Mouse (Mus musculus): ENCODE measurements around the gene Resf1.
"Not testable (repeated sequence)": the region's sequence is repeated elsewhere in the genome, so short reads cannot be mapped to it uniquely, and the experiment has no call there.

The Resf1 gene

DNA sequence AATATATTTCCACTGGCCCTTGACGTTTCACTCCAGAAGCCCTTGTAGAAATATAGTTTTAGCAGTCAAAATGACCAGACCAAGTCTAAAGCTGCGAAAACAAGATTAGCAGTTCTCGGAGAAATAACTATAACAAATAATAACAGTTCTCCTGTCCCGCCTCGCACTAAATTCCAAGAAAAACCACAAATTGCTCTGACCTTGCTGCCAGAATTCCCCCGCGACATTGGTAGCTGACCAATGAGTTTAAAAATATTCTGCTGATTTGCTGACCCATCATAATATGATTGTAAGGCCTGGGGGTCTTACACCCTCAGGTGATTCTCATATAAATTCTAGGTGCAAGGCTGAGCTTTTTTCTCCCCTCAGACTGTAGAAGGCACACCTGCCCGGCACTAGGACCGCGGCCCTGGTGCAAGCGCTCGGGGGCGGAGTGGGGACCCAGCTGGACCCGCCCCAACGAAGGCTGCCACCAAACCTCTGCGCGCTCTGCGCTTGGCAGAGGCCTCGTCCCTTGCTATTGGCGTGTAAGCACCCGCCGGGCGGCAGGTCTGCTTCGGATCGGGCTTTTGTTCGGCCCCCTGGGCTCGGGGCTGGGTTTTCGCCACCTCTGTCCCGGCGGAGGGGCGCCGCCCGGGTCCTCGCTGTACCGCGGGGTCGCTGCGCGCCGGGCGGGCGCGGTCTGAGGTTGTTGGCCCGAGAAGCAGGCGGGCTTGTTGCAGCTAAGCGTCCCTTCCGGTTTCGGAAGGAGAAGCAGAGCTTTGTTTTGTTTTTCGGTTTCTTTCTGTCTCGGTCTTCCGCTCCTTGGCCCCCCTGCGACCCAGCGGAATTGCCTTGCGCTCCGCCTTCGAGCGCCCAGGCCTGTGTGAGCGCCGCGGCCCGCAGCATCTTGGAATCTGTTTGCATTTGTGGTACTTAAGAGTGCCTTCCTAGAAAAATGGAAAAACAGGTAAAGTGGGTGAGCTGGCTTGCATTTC lies at the start of gene Resf1:
TSS of gene Resf1 (plus strand) at position 459 of the 977 bp plus-strand sequence.
- DNase-seq: peak; percentile 91

DNA sequence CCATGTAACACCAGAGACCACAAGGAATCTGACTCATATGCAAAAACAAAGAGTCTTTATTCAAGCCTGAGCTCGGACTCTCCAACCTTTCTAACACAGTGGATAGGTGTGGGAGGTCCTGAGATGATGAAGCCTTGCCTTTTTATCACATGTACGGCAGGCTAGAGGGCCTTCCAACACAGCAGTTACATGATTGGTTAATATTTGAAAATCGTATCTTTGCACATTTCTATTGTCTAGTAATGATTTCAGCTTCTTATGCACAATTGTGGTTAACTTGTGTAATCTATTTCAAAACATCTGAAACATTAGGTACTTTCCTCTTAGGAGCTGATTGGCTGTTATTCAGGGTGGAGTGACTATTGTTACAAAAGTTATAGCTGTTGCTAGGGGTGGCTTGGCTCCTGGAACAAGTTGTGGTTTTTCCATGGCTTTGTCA lies 48.4 kb upstream of the Resf1 start:
- no peak for DNase-seq

DNA sequence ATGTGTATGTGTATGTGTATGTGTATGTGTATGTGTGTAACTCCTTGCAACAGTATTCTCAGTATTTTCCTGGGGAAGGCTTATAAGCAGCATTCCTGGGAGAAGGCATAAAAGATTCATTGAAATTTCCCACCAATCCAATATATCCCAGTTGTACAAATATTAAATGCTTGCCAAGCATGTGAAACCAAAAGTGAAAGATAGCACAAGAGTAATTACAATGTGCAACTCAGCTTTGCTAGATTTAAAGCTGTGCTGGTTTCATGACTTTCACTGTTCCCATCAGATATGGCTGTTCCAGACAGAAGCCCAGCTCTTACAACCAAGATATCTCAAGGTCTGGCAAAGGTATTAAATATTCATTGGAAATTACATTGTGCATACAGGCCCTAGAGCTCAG lies 41.3 kb upstream of the Resf1 start:
- no peak for DNase-seq

DNA sequence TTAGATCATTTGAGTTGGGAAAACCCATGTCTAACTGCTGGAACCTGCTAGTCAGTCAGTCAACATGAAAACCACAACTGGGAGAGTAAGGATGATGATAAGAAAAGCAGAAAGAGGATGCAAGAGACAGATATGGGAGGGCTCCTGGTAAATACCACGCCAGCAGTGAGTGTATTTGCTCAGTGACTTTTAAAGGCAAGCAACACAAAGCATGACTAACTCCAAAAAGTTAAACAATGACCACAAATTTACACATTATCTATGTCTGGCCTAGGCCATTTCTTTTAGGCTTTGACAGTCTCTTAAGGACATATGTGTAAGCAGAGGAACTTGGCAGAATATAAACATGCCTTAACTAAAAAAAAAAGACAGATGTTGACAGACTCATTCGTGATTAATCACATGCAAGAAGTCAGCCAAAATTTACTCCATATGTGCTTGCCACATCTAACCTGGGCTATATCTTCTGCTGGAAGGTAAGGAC lies 30.9 kb upstream of the Resf1 start:
- DNase-seq: no peak

DNA sequence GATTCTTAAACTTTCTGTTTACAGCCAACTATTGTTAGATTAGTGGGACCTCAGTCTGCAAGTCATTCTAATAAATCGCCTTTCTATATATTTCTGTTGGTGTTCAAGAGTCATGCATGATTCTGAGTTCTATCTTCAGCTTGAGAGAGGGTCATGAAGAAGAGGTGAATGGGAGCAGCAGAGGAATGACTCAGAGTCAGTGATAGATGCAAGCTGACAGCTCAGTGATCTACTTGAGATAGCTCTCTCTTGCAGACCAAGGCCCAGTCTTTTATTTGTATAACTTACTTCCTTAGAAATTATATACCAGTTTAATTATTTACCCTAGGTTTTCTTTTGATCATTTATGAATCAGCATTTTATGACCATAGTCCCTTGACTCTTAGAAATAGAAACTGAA lies 30.3 kb upstream of the Resf1 start:
- no peak for DNase-seq

DNA sequence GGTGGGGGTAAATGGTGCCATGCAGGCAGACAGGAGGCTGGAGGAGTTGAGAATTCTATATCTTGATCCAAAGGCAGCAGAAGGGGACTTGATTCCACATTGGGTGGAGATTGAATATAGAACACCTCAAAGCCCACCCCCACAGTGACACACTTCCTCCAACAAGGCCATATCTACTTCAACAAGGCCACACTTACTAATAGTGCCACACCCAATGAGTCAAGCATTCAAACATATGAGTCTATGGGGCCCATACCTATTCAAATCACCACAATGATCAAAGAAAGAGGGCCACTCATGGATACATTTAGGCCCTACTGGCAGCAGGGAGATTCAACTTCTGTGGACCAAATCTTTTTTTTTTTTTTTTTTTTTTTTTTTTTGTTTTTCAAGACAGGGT lies 28.7 kb upstream of the Resf1 start:
- no peak for DNase-seq

DNA sequence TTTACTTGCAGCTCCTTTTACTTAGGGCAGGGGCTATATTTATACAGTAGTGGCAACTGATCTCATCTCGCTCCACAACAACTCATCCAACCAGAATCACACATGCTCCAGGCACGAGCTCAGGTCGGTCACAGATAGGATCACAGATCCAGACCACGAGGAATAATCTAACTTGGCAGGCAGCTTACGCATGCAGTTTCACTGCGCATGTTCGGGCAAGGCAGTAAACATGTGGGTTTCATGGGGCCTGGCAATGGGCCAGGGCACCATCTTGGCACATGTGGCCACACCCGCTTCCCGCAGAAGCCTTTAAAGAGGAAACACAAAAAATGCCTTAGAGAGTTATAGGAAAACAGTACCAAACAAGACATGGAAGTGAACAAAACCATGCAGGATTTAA lies 21.0 kb upstream of the Resf1 start:
- not testable (repeated sequence) for DNase-seq

DNA sequence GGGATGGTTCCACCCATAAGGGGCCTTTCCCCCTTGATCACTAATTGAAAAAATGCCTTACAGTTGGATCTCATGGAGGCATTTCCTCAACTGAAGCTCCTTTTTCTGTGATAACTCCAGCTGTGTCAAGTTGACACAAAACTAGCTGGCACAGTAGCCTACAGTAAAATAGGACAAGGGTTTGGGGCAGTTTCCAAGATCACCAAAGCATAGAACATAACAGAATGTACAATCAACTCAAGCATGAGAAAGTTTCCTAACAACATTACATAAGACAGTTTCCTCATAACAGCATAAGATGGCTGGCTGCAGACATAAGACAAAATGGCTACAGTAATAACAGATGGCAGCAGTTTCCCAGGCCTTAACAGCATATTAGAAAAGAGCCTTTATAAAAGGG lies 6.0 kb upstream of the Resf1 start:
- DNase-seq: not testable (repeated sequence)

DNA sequence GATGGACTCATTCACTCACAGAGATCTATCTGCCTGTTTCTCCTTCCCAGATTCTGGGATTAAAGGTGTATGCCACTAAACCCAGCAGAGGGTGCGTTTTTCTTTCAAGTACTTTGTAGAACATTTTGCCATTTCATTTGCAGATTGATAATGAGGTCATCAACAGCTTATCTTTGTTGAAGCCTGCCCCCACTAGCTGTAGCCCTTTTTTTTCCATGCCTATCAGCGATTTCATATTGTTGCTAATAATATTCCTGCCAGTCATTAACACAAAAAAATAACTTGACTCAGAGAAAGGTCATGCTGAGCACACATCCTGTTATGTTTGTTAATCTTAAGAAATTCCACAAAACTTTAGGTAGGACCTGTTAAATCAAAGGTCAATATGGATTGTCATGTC lies 2.1 kb upstream of the Resf1 start:
- DNase-seq: no peak

DNA sequence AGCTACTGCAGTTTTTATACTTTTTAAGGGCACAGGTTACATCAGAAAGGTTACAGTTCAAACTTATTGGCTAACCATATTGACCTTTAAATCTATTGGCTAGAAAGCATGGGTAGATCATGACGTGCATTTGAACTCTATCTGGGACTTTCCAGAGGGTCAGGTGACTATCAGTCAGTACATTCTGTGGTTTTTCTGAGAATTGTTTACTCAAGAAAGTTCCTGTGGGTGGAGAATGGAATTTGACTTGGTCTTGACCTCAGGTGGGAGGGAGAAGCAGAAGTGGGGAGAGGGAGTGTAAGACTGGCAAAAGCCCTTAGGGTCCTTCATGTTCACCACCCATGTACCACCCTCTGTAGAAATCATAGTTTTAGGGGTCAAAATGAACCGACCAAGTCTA lies 1.4 kb upstream of the Resf1 start:
- DNase-seq: no peak

DNA sequence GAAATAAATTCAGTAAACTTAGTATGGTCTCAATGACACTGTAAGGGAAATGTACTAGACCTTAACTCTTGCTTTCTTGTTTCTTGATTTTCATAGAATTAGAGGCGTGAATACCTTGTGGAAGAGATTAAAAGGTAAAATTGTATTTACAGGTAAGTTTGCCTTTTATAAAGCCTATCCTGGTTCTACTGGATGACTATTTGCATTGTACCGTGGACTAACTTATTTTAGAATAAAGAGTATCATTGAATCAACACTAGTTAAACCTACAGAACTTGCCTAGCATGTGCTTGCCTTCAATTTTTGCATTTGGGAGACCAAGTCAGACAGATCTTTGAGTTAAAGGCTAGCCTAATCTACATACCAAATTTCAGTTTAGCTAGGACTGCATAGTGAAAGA lies 1.0 kb downstream of the Resf1 start:
- DNase-seq: no peak

DNA sequence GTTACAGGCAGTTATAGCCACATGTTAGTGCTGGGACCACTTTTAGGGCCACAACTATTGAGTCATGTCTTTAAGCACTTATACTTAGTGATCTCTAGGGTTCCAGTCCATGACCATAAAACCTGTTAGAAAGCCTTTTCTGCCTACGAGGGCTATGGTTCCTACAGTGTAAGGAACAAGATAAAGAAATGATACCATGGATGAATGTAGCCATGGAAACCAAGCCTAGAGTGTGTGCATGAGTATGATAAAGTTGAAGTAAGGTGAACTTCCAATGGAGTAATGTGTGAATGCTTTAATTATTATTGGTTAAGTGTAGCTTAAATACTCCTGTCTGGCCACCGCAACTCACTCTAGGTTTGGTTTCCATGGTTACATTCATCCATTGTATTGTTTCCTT lies 1.8 kb downstream of the Resf1 start:
- no peak for DNase-seq

DNA sequence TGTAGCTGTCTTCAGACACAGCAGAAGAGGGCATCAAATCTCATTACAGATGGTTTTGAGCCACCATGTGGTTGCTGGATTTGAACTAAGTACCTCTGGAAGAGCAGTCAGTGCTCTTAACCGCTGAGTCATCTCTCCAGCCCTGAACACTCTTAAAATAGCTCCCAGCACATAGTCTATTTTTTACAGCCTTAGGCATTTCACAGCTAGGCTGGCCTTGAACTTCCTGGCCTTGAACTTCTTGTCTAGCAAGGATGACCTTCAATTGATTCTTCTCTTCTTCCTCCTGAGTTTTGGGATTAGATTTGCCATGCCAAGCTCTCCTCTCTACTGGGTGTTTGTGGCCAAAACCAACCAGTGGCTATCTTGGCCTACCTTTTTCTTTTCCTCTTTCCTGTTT lies 2.6 kb downstream of the Resf1 start:
- no peak for DNase-seq

DNA sequence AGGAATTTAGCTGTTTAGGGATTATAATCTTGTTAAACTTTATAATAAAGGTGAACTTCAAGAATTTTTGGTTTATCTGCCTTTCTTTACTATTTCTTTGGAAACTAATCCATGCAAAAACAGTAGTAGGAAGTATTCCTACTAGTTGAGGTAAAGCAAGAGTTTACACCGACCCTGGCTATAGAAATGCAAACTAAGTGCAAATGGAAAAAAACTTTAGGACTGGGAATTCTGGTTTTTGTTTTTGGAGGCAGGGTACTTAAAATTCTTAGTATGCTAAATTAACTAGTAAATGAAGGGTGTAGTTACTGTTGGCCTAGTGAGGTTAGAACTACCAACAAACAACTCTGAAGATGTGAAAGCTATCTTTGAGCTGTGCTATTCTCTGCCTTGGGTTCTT lies 3.0 kb downstream of the Resf1 start:
- no peak for DNase-seq

DNA sequence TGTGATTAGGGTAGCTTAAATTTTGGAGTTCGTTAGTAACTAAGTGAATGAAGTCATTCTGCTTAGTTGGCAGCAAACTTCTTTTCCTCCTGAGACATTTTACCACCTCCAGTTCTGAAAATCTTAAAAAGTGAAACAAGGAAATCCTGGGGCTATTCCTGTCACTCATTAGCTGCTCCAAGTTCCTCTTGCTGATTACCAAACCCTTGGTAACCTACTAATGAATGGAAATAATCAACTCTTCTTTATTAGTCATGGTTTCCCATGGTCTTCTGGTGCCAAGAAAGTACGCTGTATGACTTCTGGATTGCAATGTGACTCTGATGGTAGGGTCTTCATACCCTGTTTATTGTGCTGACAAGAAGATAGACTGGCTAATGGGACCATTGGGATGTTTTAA lies 5.7 kb downstream of the Resf1 start:
- no peak for DNase-seq

DNA sequence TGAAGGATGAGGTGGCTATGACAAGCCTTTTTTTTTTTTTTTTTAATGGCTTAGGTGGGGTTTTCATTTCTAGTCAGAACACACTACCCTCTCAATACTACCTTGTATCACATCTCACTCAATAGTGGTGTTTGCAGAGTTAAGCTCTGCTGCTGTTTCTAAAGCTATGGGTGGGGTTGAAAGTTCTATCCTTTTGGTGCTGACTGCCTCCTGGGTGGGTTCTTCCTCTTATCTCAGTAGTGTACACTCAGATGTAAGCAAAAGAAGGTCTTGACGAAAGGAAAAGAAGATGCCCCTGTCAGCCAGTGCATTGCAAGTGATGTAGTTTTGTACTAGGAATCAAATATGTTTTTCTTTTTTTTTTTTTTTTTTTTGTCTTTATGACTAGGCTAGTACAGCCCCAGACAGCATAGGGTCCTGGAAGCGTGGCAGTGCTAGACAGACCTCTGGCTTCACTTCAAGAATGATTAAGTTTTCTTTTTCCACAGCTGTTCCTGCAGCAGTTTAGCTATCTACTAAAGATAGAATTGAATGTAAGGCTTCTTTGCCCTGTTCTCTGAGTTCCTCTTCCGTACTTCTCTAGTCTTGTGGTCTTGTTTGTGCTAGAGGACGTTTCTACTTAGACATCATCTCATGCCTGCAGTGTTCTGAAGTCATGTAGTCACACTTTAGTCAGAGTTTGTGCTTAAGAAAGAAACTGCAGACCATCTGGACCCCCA lies 14.5 kb downstream of the Resf1 start:
- DNase-seq: no peak

DNA sequence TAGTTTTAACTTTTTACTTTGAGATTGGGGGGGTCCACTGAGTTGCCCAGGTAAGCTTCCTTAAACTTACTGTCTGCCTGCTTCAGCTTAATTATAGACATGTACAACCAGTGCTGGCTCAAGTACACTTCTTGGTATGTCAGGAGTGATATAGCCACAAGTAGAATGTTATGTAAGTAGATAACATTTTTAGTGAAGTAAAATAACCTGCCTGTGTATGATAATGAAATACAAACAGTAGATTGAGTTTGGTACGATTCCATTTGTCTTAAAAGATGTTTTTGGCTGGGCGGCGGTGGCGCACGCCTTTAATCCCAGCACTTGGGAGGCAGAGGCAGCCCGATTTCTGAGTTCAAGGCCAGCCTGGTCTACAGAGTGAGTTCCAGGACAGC lies 15.0 kb downstream of the Resf1 start:
- no peak for DNase-seq

DNA sequence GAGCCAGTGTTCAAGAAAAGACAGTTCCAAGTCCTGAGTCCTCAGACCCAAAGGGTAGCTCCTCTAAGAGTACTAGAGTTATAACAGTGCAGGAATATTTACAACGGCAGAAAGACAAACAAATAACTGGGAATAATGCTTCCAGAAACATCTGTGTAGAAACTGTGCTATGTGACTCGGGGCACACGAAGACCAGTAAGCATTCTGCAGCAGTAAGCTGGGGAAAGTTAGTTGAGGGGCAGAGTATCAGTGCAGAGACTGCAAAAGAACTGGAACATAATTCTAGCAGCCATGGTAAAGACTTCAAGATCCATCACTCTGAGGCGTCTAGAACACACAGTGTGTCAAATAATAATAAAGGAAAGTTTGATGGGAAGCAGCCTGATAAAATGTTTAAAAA lies 19.9 kb downstream of the Resf1 start:
- DNase-seq: no peak

DNA sequence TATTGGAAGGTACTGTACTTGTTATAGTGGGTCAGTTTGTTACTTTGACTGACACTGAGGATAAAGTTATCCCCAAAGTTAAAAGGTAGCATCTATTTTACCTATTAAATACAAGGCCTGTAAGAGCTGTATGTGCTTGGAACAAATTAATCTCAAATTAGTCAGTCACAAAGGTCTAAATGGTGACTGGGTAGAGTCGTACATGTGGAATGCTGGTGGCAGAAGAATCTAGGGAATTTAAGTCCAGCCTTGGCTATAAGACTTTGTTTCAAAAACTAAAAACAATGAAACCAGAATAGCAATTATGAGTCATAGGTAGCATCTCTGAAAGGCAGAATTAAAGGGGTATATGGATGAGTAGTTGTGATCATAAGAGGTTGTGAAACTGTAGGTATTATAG lies 21.1 kb downstream of the Resf1 start:
- no peak for DNase-seq

DNA sequence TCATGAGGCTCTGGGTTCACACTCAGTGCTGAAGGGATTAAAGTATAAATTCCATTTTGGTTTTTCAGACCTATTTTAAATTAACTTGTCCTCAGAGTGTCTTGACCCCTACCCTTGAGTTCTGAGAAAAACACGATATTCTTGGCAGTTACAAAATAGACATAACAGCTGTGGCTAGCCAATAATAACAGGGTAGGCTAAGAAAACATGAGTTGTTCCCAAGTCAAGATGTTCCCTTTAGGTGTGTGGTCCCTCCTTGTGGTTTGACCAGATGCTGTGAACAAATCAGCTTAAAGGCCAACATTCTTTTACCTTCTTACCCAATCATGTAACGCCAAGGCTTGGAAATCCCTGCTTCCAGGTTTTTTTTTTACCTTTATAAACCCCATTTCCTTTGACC lies 23.8 kb downstream of the Resf1 start:
- no peak for DNase-seq

DNA sequence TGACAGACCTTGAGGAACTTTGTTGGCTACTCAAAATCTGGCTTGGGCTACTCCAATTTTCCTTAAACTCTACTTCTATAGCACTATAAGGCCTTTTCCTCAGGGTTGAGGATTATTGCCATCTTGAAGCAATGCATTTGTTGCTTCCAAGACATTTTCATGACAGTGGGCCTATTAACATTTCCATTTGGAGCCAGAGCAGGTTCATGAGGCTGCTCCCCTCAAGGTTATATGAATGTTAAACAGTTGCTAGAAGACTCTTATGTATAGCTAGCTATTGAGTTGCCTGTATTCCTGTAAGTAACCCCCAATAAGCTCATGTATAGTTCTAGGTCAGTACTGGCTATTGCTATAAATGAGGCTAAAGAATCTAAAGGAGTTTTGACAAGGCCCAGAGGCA lies 28.8 kb downstream of the Resf1 start:
- no peak for DNase-seq

DNA sequence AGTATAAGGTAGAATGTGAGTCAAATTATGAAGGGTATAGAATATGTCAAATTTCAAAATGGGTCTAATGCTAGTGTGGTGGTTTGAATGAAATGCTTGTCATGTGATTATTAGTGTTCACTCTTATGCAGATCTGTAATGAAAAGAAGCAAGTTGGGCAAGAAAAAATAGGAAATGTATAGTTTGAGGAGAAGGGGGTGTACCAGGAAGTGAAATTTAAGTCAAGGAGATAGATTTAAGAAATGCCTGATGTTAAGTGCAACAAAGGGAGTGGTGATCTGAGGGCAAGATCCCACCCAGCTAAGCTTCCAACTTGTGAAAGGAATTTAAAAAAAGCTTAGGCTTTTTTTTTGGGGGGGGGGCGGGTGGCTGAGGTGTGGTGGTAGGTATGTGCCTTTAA lies 29.4 kb downstream of the Resf1 start:
- no peak for DNase-seq

DNA sequence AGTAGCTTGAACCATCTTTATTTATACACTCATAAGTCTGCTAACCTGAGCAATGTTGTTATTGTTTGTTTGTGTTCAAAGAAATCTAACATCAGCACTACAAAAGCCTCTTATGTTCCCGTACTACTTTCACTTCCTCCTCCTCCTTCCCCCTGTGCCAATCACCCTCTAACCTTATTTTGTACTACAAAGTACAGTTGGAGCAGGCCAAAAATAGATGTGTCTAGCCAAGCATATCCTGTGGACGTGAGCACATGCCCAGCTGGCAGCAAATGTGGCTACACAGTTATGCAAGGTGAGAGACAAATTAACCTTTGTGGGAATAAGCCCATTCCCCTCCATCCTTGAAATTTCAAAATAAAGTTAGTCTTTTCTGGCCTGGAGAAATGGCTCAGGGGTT lies 34.6 kb downstream of the Resf1 start:
- DNase-seq: no peak

DNA sequence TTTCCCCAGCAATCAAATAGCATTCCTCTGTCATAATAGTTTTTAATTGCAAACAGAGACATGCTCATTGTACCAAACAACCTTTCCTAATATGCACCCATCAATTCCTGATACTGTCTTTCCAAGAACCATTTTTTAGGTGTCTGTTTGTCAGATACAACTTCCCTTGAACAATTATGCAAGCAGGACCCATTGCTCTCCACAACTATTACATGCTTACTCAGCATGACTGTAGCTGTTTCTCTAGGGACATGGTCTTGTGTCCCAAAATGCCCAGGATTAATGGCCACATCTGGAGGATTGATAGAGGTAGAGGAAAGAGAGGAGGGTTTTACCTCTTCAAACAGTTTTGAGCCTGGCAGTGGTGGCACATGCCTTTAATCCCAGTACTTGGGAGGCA lies 35.2 kb downstream of the Resf1 start:
- DNase-seq: no peak

All from thymus, postnatal 4 days (tissue).